Mouse (Mus musculus): ENCODE measurements around the gene Isg20. TPM values are rescaled to one million over a fixed set of nuclear protein-coding genes. Genes with fewer than 3 reads are reported as not detected.

The Isg20 gene
- polyA plus RNA-seq, 1 experiment from 2014 or later: 0.42 TPM

DNA sequence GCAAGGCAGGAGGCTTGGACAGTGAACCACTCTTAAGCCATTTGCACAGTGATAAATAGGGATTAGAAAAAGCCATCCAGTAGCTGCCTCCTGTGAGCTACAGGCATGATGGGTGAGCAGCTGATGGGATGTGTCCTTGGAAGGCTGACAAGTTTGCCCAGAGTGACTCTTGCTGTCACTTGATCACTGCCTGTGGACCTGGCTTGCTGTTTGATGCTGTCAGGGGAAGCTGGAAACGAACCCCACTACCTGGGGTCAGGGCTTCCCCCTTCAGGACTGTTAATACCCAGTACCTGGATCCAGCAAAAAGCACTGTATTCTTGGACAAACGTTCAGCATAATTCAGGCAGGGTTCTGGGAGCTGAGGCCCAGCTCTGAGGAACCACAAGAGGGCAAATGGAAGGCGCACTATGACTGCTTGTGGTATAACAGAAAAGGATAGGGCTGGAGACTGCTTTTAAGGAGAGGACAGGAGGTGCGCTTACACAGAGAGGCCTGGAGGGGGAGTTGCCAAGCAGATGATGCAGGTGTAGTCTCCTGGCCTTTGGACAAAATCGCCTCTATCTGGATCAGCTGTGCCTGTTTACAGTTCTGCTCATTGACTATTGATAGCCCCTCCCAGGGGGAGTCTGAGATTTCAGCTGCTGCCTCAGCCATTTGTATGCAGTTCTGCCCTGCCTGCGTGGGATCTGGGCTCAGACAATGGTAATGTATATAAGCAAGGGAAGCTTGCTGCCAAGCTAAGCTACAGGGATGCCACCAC is 2.7 kb upstream of the Isg20 start:
- Histone ChIP-seq H3K9me3 (no peaks in the 10 kb centered on the region), H3K4me2 (no peak overlapping the region), H3K36me3 (peaks cover 31% of the 10 kb centered on the region), H3K4me3 (no peak overlapping the region), H3K4me1 (replicated peaks) (peaks cover 37% of the 10 kb centered on the region), H3K27me3 (no peaks in the 10 kb centered on the region), H3K9ac (no peak overlapping the region), H3K27ac (peak overlapping the region; percentile 10; the same call in 1 of the 2 replicates)
- WGBS: 35% methylated on average over 6 of the region's 6 CpGs
- peak; percentile 43; the same call in 1 of the 2 replicates for ATAC-seq (ENCODE audit: low FRiP score)

DNA sequence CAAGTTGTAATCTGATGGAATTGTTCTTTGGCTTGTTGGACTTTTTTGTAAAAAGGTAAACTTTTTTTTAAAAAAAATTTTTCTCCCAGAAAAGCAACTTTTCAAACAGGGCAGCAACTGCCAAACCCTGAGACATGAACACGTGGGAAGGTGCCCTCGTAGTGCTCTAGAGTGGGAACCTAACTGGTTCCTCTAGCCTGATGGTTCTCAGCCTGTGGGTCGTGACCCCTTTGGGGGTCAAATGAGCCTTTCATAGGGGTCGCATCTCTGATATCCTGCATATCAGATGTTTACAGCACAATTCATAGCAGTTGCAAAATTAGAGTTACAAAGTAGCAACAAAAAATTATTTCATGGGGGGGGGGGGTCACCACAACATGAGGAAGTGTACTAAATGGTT is 2.0 kb upstream of the Isg20 start:
- peaks cover 37% of the 10 kb centered on the region for H3K4me1 ChIP-seq (replicated peaks)
- H3K27ac ChIP-seq: peak overlapping the region; percentile 10; the same call in 1 of the 2 replicates
- H3K9me3 ChIP-seq: no peaks in the 10 kb centered on the region
- no peak for ATAC-seq (ENCODE audit: low FRiP score)
- no peak overlapping the region for H3K4me2 ChIP-seq
- 85% methylated on average over 4 of the region's 4 CpGs for WGBS
- H3K9ac ChIP-seq: no peak overlapping the region
- H3K27me3 ChIP-seq: no peaks in the 10 kb centered on the region
- H3K4me3 ChIP-seq: no peak overlapping the region
- H3K36me3 ChIP-seq: peaks cover 25% of the 10 kb centered on the region

DNA sequence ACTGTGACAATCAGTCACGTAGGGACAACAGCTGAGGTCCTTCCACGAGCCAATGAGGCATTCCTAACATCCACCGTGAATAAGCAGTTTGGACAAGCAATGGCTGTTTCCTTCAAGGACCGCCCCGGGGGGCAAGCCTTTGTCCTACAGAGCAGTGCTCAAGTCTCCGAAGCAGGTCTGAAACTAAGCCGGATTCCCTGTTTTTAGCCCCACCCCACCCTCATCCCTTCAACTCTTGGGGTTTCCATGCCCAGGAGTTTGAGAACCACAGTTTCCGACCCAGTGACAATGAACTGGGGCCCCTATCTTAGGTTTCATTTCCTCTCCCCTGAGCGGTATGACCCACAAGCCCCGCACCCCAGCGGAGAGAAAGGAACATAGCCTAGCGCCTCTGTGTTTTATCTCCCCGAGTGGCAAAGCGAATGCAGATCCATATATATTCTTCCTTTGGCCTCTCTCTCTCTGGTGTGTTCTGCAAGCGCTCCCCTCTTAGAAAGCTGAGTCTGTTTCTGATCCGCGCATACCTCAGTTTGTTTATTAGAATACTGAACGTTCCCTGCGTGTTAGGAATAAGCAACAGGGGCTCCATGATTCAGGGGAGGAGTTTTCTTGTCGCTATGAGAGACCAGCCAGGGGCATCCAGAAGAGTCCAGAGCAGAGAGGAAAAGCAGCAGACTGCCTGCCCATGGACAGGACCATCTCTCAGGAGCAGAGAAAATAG is 811 bp upstream of the Isg20 start:
- ATAC-seq (ENCODE audit: low FRiP score): 0 out of 2 replicates have a peak, but pooled peaks have one; percentile 18
- 19% methylated on average over 20 of the region's 20 CpGs for WGBS
- Histone ChIP-seq H3K9ac (no peak overlapping the region), H3K27ac (no peak overlapping the region), H3K4me3 (peak overlapping the region; percentile 7; the same call in 1 of the 2 replicates), H3K27me3 (no peaks in the 10 kb centered on the region), H3K4me1 (replicated peaks) (peaks cover 37% of the 10 kb centered on the region), H3K9me3 (no peaks in the 10 kb centered on the region), H3K36me3 (peaks cover 13% of the 10 kb centered on the region), H3K4me2 (peak overlapping the region; percentile 46)

DNA sequence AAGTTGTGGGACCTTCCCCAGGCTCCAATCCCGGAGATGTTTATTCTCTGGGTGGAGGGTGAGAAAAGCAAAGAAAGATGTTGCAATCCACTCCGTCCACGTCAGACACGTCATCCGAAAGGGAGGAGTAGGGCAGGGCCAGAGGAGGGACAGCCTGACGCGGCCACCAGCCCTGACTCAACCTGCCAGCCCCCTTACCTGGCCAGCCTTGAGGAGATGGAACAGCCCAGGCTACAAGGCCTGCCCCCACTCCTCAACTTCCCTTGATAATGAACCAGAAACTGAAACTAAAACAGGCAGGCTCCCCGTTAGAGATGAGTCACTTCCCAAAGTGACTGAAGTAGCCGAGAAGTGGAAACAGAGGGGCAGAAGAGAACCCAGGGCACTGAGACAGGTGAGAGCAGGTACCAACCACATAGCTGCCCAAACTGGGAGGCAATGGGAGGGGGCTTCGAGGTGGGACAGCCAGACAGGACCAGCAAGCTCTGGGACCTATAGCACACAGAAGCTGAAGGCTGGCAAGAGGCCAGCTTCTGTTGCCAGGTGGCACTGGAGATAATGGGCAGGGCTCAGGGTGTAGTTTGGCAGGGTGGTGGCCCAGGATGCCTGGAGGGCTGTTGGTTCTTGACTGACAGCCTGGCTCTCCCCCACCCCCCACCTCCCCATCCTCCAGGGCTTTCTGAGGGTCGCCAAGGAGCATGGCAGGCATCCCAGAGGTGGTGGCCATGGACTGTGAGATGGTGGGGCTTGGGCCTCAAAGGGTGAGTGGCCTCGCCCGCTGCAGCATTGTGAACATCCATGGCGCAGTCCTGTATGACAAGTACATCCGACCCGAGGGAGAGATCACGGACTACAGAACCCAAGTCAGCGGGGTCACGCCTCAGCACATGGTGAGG is 673 bp downstream of the Isg20 start:
- 85% methylated on average over 19 of the region's 19 CpGs for WGBS
- Histone ChIP-seq H3K36me3 (peaks cover 7% of the 10 kb centered on the region), H3K27me3 (no peaks in the 10 kb centered on the region), H3K4me3 (no peak overlapping the region), H3K4me1 (replicated peaks) (peaks cover 37% of the 10 kb centered on the region), H3K4me2 (no peak overlapping the region), H3K27ac (no peak overlapping the region), H3K9me3 (no peaks in the 10 kb centered on the region), H3K9ac (no peak overlapping the region)
- ATAC-seq (ENCODE audit: low FRiP score): 0 out of 2 replicates have a peak, but pooled peaks have one; percentile 19

DNA sequence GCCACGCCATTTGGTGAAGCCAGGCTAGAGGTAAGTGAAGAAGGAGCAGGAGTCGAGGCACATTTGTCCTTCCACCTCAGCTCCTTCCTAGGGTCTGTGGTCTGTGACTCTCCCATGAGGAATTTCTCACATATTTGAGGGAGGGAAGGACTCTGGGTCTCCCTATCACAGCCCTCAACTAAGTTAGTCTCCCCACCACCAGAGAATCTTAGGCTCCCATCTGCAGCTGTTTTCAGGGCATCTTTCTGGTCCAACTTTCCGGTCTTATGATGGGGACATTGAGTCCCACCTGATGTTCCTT is 1.3 kb downstream of the Isg20 start:
- H3K4me1 ChIP-seq (replicated peaks): peaks cover 37% of the 10 kb centered on the region
- H3K9me3 ChIP-seq: no peaks in the 10 kb centered on the region
- H3K27me3 ChIP-seq: no peaks in the 10 kb centered on the region
- no peak for ATAC-seq (ENCODE audit: low FRiP score)
- WGBS: 77% methylated on average over 3 of the region's 3 CpGs
- peaks cover 2% of the 10 kb centered on the region for H3K36me3 ChIP-seq
- no peak overlapping the region for H3K4me3 ChIP-seq
- H3K4me2 ChIP-seq: no peak overlapping the region
- no peak overlapping the region for H3K9ac ChIP-seq
- no peak overlapping the region for H3K27ac ChIP-seq

DNA sequence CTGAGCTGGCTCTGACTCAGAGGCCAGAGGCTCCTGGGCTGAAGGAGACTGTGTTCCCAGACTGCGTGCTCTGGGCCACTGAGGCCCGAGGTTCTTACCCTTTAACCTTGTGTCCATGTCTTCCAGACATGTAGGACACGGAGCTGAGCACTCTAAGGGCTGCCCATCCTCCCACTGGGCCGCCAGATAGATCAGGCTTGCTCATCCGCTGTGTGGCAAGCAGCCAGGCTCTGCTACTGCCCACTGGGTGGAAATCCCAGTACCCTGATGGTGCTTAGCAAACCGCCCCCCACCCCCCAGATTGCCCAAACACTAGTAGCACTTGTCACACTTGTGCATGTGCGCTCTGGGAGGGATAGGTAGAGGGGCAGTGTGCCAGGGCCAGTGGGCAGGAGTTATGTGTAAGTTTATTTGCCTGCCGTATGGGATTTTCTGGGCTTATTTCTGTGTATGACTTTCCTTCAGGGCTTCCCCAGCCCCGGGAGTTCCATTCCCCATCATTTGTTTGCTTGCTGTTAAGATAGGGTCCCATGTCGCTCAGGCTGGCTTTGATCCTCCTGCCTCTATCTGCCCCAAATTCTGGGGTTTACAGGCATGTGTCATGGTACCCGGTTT is 1.8 kb downstream of the Isg20 start:
- 86% methylated on average over 11 of the region's 11 CpGs for WGBS
- H3K9me3 ChIP-seq: no peaks in the 10 kb centered on the region
- H3K36me3 ChIP-seq: no peaks in the 10 kb centered on the region
- no peak overlapping the region for H3K27ac ChIP-seq
- peaks cover 37% of the 10 kb centered on the region for H3K4me1 ChIP-seq (replicated peaks)
- H3K27me3 ChIP-seq: no peaks in the 10 kb centered on the region
- H3K9ac ChIP-seq: no peak overlapping the region
- no peak for ATAC-seq (ENCODE audit: low FRiP score)
- no peak overlapping the region for H3K4me3 ChIP-seq
- H3K4me2 ChIP-seq: no peak overlapping the region

DNA sequence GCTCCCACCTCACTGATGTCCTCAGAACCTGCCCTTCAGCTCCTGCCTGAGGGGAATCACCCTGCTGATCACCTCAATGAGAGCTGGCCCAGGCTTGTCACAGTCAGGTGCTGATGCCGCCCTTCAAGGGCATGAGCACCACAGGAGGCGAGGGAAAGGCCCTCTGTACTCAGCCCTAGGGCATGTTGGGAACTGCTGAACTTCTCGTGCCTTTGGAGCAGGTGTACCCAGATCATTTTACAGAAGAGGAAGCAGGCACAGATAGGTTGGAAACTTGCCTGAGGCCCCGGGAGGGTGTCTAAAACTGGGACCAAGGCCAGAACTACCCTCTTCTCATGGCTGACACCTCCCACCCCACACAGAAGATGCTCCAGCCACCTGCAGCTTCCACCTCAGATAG is 5.5 kb downstream of the Isg20 start:
- 58% methylated on average over 4 of the region's 4 CpGs for WGBS
- ATAC-seq (ENCODE audit: low FRiP score): no peak
- H3K4me3 ChIP-seq: no peak overlapping the region
- no peak overlapping the region for H3K4me2 ChIP-seq
- no peak overlapping the region for H3K9ac ChIP-seq
- H3K9me3 ChIP-seq: no peaks in the 10 kb centered on the region
- H3K27ac ChIP-seq: no peak overlapping the region
- H3K4me1 ChIP-seq (replicated peaks): peaks cover 7% of the 10 kb centered on the region
- peaks cover 12% of the 10 kb centered on the region for H3K27me3 ChIP-seq
- no peaks in the 10 kb centered on the region for H3K36me3 ChIP-seq

DNA sequence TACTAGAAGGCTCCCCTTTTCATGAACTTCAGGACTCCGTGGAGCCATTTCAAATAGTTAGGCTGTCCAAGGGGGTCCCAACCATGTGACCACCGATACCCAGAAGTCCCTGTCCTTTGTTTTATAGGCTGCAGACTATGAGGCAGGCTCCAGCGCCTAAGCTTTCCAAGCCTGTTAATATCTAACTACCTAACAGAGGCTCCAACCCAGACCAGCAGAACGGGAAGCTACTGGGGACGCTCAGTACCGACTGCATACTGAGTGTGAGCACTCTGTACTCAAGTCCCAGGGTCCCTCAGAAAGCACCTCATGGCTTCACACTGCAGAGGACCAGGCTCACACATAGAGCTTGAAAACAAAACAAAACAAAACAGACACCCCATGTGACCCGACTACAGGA is 9.3 kb downstream of the Isg20 start:
- 56% methylated on average over 7 of the region's 7 CpGs for WGBS
- no peaks in the 10 kb centered on the region for H3K36me3 ChIP-seq
- no peaks in the 10 kb centered on the region for H3K4me1 ChIP-seq (replicated peaks)
- H3K27me3 ChIP-seq: peaks cover 12% of the 10 kb centered on the region
- no peak overlapping the region for H3K9ac ChIP-seq
- H3K4me2 ChIP-seq: no peak overlapping the region
- no peaks in the 10 kb centered on the region for H3K9me3 ChIP-seq
- no peak overlapping the region for H3K27ac ChIP-seq
- ATAC-seq (ENCODE audit: low FRiP score): no peak
- H3K4me3 ChIP-seq: no peak overlapping the region

DNA sequence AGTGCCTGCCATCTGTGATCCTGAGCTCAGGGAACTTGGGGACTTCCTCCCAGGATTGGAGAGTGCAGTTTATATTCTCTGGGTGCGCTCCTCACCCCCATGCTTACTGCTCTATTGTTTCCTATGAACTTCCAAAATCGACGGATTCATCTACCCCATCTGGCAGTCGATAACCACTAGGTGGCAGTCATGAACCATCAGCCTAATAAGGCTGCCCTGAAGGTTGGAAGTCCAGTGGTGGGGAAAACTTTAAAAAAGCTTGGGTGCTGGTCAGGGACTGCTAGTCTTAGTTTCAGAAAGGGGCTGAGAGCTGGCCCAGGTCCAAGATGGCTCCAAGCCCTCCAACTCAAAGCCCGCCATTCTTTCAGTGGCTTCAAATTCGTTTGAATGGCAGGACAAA is 11.1 kb downstream of the Isg20 start:
- Histone ChIP-seq H3K9me3 (no peaks in the 10 kb centered on the region), H3K4me3 (no peak overlapping the region), H3K27ac (no peak overlapping the region), H3K27me3 (peaks cover 12% of the 10 kb centered on the region), H3K36me3 (no peaks in the 10 kb centered on the region), H3K4me1 (replicated peaks) (no peaks in the 10 kb centered on the region), H3K4me2 (no peak overlapping the region), H3K9ac (no peak overlapping the region)
- ATAC-seq (ENCODE audit: low FRiP score): peak; percentile 61
- 9% methylated on average over 6 of the region's 6 CpGs for WGBS

DNA sequence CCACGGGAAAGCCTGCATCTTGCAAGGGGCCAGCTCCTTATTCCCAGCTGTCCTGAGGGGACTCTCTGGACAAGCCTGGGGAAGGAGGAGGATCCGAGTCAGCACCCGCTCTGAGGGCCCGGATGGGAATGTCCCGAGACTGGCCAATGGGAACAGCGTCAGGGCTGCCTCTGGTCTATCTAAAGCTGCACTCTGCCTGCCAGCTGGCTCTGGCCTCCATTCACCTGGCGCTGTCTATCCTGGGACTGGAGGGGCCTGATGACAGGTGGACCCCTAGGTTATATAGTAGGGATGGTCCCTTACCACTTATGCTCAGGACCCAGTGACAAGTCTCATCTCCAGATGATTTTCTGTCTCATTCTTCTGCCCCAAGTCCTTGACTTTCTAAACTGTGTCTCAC is 11.6 kb downstream of the Isg20 start:
- Histone ChIP-seq H3K27ac (no peak overlapping the region), H3K4me1 (replicated peaks) (no peaks in the 10 kb centered on the region), H3K9ac (no peak overlapping the region), H3K9me3 (no peaks in the 10 kb centered on the region), H3K27me3 (peaks cover 12% of the 10 kb centered on the region), H3K4me3 (no peak overlapping the region), H3K36me3 (no peaks in the 10 kb centered on the region), H3K4me2 (no peak overlapping the region)
- ATAC-seq (ENCODE audit: low FRiP score): peak; percentile 49; the same call in 1 of the 2 replicates
- 65% methylated on average over 7 of the region's 7 CpGs for WGBS

DNA sequence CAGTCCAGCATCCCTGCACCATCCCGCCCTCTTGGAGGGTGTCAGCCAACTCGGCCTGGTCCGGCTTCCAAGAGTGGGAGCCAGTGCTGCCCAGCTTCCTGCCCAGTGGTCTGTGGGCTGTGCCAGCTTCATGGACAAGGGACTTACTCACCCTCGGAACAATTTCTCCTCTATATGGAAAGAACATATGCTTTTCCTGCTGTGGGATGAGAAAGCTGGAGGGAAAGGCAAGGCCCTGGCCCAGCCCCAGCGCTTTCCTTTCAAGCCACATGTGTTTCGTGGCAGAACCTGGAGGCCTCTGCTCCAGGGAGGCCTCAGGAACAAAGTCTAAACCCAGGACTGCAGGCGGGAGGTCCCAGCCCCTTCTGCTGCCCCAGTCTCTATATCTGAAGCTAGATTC is 12.5 kb downstream of the Isg20 start:
- WGBS: 76% methylated on average over 7 of the region's 7 CpGs
- Histone ChIP-seq H3K9ac (no peak overlapping the region), H3K27me3 (peaks cover 12% of the 10 kb centered on the region), H3K4me2 (no peak overlapping the region), H3K9me3 (no peaks in the 10 kb centered on the region), H3K4me3 (no peak overlapping the region), H3K4me1 (replicated peaks) (no peaks in the 10 kb centered on the region), H3K27ac (no peak overlapping the region), H3K36me3 (no peaks in the 10 kb centered on the region)
- no peak for ATAC-seq (ENCODE audit: low FRiP score)

DNA sequence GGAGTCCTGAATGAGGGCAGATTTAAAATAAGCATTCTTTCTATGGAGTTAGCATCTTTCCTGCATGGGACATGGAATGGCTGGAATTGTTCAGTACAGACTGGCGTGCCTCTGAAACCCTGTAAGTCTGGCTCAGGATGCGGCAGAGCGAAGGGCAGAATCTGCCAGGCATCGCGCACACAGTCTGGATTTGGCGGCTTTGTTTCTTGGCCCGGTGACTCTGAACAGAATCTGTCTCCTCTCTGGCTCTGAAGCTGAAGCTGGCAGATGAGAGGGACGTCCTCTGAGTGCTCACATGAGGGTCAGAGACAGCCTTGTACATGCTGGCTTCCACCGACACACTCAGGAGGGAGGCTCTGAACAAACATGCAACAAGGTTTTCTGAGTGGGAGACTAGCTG is 12.9 kb downstream of the Isg20 start:
- Histone ChIP-seq H3K4me3 (no peak overlapping the region), H3K9me3 (no peaks in the 10 kb centered on the region), H3K36me3 (no peaks in the 10 kb centered on the region), H3K9ac (no peak overlapping the region), H3K4me2 (no peak overlapping the region), H3K4me1 (replicated peaks) (no peaks in the 10 kb centered on the region), H3K27me3 (peaks cover 12% of the 10 kb centered on the region), H3K27ac (no peak overlapping the region)
- WGBS: 81% methylated on average over 9 of the region's 9 CpGs
- no peak for ATAC-seq (ENCODE audit: low FRiP score)

Measured in hindbrain, embryonic 13.5 days (tissue).